Mouse (Mus musculus) erythroid progenitor cell, adult 5-6 weeks (primary cell): ENCODE measurements around the gene Mansc4. TPM values are rescaled to one million over a fixed set of nuclear protein-coding genes. Genes with fewer than 3 reads are reported as not detected.

Experiments
- ATAC-seq: replicated peaks from 2 replicates; pipeline ENCODE4 v1.8.0; 2016; ENCODE audit warnings: moderate number of reproducible peaks, mild to moderate bottlenecking, moderate TSS enrichment, inconsistent platforms; ENCODE audit not compliant: poor library complexity, low FRiP score, severe bottlenecking
- total RNA-seq, 2 experiments: library from RNA; stranded (forward) in 1 of 2; stranded (reverse) in 1 of 2; fragments of 150-400 nt in 1 of 2; fragments of 186-747, 209-891 nt in 1 of 2; gene quantifications; 2 replicates each; pipeline versions ENCODE4 v1.2.3 to v1.2.4; 2015 to 2017; ENCODE audit warnings: low replicate concordance in 2 of 2

Gene Mansc4
- total RNA-seq, 2 experiments from 2014 or later = not detected

DNA sequence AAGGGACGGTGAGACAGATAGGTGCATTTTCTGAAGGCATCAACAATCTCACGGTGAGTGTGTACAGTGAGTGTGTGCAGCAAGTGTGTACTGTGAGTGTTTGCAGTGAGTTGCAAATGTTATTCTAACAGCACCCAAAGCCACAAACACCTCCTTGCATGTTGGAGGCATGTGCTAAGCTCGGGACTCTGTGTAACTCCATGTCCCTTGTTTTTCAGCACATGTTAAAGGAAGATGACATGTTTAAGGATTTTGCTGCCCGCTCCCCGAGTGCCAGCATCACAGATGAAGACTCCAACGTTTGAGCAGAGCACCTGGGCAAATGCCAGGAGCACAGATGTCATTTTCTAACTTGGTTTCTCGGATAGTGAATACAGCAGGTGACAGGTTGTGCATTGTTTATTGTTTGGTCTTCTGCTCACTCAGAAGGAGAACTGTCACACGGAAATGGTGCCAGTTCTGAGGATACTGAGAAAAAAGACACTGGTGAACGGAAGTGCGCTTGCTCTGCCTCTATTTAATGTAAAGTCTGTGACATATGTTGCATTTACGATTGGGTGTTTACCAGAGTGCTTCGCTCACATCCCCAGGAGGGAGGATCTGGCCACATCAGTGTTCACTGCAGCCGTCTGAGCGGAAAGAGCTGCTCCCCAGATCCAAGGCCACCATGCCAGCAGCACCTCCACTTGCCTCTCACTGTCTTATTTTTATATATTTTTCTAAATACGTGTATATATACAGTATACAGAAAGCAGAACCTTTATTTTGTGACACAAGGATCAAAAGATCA is 56.5 kb downstream of the Mansc4 start:
- ATAC-seq = no peak

DNA sequence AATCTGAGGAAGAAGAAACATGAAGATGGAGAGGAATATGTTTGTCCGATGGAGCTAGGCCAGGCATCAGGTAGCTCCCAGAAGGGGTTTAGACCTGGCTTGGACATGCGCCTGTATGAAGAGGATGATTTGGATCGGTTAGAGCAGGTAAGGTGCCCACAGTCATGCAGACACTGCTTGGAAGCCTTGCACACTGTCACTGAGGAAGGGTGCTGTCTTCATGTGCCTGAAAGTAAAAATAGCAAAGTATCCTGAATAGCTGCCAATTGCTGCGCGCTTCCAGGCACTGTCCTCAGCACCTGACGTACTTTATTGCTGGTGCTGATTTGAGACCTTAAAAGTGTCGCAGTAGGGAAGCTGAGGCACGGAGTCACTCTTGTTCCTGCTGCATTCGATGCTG is 57.2 kb downstream of the Mansc4 start:
- no peak for ATAC-seq

DNA sequence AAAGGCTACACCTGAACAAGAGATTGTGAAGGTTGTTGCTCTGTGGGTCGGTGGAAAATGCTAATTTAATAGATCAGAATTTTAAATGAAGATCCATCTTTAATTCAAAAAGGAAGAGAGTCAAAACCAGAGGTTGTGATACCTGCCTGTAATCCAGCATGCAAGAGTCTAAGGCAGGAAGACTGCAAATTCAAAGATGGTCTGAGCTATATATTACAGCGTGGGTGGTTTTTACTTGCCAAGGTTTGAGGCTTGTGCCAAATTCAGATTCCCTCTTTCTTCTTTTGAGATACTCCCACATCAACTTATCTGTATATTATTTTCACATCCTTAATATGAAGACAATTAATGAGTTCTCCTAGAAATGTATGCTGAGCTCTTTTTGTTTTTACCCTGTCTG is 58.4 kb downstream of the Mansc4 start:
- no peak for ATAC-seq

Other genes with a start within 250 kb of the Mansc4 start
- not detected in 2 replicates for gene Smco2, start 236.9 kb downstream of the Mansc4 start, total RNA-seq (2015; ENCODE audit: low replicate concordance)
- gene Smco2, start 236.9 kb downstream of the Mansc4 start, total RNA-seq (2017; ENCODE audit: low replicate concordance) = not detected in 2 replicates
- gene Ppfibp1, start 198.5 kb downstream of the Mansc4 start, total RNA-seq (2015; ENCODE audit: low replicate concordance) = 0.42 and 6.1 TPM in 2 replicates
- 0.64 and 1.5 TPM in 2 replicates for gene Ppfibp1, start 198.5 kb downstream of the Mansc4 start, total RNA-seq (2017; ENCODE audit: low replicate concordance)
- not detected in 2 replicates for gene 1700034J05Rik, start 132.6 kb downstream of the Mansc4 start, total RNA-seq (2015; ENCODE audit: low replicate concordance)
- not detected in 2 replicates for gene 1700034J05Rik, start 132.6 kb downstream of the Mansc4 start, total RNA-seq (2017; ENCODE audit: low replicate concordance)
- gene Rep15, start 54.4 kb downstream of the Mansc4 start, total RNA-seq (2015; ENCODE audit: low replicate concordance) = not detected in 2 replicates
- not detected in 2 replicates for gene Rep15, start 54.4 kb downstream of the Mansc4 start, total RNA-seq (2017; ENCODE audit: low replicate concordance)
- gene Mrps35, start 44.3 kb downstream of the Mansc4 start, total RNA-seq (2015; ENCODE audit: low replicate concordance) = 20.9 and 28.9 TPM in 2 replicates
- 23.0 and 50.0 TPM in 2 replicates for gene Mrps35, start 44.3 kb downstream of the Mansc4 start, total RNA-seq (2017; ENCODE audit: low replicate concordance)
- gene Klhl42, start 4.3 kb upstream of the Mansc4 start, total RNA-seq (2015; ENCODE audit: low replicate concordance) = 1.8 and 2.1 TPM in 2 replicates
- 0.30 and 0.64 TPM in 2 replicates for gene Klhl42, start 4.3 kb upstream of the Mansc4 start, total RNA-seq (2017; ENCODE audit: low replicate concordance)
- gene Pthlh, start 177.2 kb upstream of the Mansc4 start, total RNA-seq (2015; ENCODE audit: low replicate concordance) = not detected in 2 replicates
- gene Pthlh, start 177.2 kb upstream of the Mansc4 start, total RNA-seq (2017; ENCODE audit: low replicate concordance) = not detected in 2 replicates